Mouse (Mus musculus): Measurements from ENCODE around the gene Ccdc149. TPM values are rescaled to one million over a fixed set of nuclear protein-coding genes. Genes with fewer than 3 reads are reported as not detected.

Gene Ccdc149
- polyA plus RNA-seq, 1 experiment from 2014 or later, result 15.0 TPM

DNA sequence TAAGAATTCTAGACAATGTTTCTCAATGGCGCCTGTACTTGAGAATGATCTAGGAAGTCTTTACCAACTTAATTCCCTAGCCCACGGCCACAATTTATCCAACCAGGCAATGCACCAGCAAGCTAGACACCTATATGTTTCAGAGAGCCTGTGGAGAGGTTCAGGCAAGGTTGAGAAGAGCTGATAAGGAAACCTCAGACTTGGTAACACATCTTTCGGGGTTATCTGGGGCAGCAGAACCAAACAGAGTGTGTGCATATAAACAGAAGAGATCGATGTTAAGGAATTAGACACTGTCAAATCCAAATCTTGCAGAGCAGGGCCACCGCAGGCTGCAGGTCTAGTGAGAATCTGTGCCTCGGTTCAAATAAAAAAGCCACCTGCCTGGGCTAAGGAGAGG, 113.2 kb downstream of the Ccdc149 start:
- no peak overlapping the region for H3K27ac ChIP-seq (ENCODE audit: low read depth, low read length)
- no peak for ATAC-seq
- 88% methylated on average over 6 of the region's 6 CpGs for WGBS
- no peak overlapping the region for H3K9ac ChIP-seq (ENCODE audit: low read depth, low read length)
- no peaks in the 10 kb centered on the region for H3K9me3 ChIP-seq (ENCODE audit: control insufficient read depth, low read length)
- no peak overlapping the region for H3K4me2 ChIP-seq (ENCODE audit: low read length)
- H3K4me1 ChIP-seq (ENCODE audit: control insufficient read depth, insufficient read depth, low read depth, low read length), result peaks cover 4% of the 10 kb centered on the region
- no peak overlapping the region for H3K4me3 ChIP-seq (ENCODE audit: low read length)
- H3K36me3 ChIP-seq (ENCODE audit: control insufficient read depth, insufficient read depth, low read length), result no peaks in the 10 kb centered on the region
- no peaks in the 10 kb centered on the region for H3K27me3 ChIP-seq (replicated peaks; ENCODE audit: control insufficient read depth, insufficient read depth, low read length)

DNA sequence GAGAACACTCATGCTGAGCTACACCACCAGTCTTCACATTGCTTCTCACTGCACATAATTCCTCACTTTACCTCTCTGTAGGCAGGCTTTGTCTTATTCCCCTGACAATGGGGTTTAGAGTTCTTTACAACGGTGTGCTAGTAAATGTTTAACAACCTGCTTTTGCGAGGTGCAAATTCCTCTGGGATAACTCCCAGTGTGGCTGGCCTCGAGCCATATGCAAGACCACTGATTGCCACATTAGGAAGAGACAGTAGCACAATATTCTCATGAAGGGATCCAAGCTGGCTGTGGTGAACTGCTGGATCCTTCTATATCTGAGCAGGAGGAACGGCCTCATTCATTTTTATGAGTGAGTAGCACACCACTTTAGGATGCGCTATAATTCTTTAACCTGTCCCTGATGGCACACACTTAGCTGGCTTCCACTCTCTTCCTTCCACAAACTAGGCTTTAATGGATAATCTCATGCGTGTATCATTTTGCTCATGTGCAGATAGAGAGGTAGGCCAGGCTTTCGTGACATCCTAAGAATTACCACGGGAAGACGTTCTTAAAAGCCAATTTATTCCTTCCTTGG, 114.1 kb downstream of the Ccdc149 start:
- no peak for ATAC-seq
- Histone ChIP-seq H3K4me3 (ENCODE audit: low read length) (no peak overlapping the region), H3K27ac (ENCODE audit: low read depth, low read length) (no peak overlapping the region), H3K4me1 (ENCODE audit: control insufficient read depth, insufficient read depth, low read depth, low read length) (peaks cover 4% of the 10 kb centered on the region; the same call in 1 of the 2 replicates), H3K36me3 (ENCODE audit: control insufficient read depth, insufficient read depth, low read length) (no peaks in the 10 kb centered on the region), H3K27me3 (replicated peaks; ENCODE audit: control insufficient read depth, insufficient read depth, low read length) (no peaks in the 10 kb centered on the region), H3K9me3 (ENCODE audit: control insufficient read depth, low read length) (no peaks in the 10 kb centered on the region), H3K4me2 (ENCODE audit: low read length) (no peak overlapping the region), H3K9ac (ENCODE audit: low read depth, low read length) (no peak overlapping the region)
- 51% methylated on average over 9 of the region's 9 CpGs for WGBS

DNA sequence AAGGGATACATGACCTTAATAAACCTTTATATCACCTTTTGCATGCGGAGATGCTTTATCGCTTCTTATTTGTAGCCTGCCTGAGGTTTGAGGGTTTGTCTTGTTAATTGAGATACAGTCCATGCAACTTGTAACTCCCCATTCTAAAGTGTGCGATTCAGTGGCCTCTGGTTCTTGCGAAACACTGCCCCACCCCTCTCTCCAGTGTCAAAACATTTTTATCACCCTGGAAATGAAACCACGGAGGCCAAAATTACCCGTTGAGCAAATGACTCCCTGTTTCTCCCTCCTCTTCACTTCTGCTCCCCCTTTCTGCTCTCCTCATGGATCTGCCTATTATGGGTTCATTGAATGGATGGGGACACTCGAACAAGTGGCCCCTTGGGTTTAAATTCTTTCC, 115.7 kb downstream of the Ccdc149 start:
- no peaks in the 10 kb centered on the region for H3K27me3 ChIP-seq (replicated peaks; ENCODE audit: control insufficient read depth, insufficient read depth, low read length)
- peaks cover 4% of the 10 kb centered on the region; the same call in 1 of the 2 replicates for H3K4me1 ChIP-seq (ENCODE audit: control insufficient read depth, insufficient read depth, low read depth, low read length)
- ATAC-seq, result no peak
- no peak overlapping the region for H3K4me3 ChIP-seq (ENCODE audit: low read length)
- H3K9me3 ChIP-seq (ENCODE audit: control insufficient read depth, low read length), result no peaks in the 10 kb centered on the region
- H3K27ac ChIP-seq (ENCODE audit: low read depth, low read length), result no peak overlapping the region
- 93% methylated on average over 7 of the region's 7 CpGs for WGBS
- H3K36me3 ChIP-seq (ENCODE audit: control insufficient read depth, insufficient read depth, low read length), result no peaks in the 10 kb centered on the region
- no peak overlapping the region for H3K4me2 ChIP-seq (ENCODE audit: low read length)
- no peak overlapping the region for H3K9ac ChIP-seq (ENCODE audit: low read depth, low read length)

DNA sequence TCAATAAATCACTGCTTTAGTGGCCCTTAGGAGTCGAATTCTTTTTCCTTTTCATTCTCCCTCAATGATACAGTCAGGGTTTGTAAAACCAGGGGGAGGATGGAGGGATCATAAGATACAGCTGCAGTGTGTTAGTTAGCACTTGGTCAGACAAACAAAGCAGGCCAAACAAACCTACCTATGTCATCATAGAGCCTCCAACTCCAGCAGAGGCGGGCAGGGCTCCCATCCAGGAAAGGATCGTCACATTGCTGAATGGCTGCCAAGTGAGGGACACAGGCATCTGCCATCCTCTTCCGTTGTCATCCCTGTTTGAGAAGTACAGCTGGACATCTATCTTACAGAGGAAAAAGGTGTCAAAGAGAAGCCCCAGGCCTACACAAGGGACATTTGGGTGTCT, 116.9 kb downstream of the Ccdc149 start:
- Histone ChIP-seq H3K36me3 (ENCODE audit: control insufficient read depth, insufficient read depth, low read length) (no peaks in the 10 kb centered on the region), H3K4me1 (ENCODE audit: control insufficient read depth, insufficient read depth, low read depth, low read length) (no peaks in the 10 kb centered on the region), H3K4me3 (ENCODE audit: low read length) (no peak overlapping the region), H3K27ac (ENCODE audit: low read depth, low read length) (no peak overlapping the region), H3K9me3 (ENCODE audit: control insufficient read depth, low read length) (no peaks in the 10 kb centered on the region), H3K4me2 (ENCODE audit: low read length) (no peak overlapping the region), H3K27me3 (replicated peaks; ENCODE audit: control insufficient read depth, insufficient read depth, low read length) (no peaks in the 10 kb centered on the region), H3K9ac (ENCODE audit: low read depth, low read length) (no peak overlapping the region)
- WGBS, result 67% methylated on average over 4 of the region's 4 CpGs
- no peak for ATAC-seq

DNA sequence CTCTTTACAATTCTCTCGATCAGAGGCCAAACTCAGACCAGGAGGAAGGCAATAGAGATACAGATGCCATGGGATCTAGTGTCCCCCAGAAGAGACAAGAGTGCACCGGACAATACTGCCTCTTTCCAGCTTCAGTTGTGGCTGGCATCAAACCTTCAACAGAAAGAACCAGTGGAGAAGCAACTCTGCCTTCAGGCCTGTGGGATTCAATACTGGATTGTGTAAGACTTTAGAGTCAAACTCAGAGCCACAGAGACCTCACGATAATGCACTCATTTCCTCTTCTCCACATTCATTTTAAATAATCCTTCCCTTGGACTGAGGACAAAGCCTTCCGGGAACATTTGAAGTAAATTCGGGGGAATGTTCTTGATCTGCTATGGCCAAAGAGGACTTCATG, 118.6 kb downstream of the Ccdc149 start:
- Histone ChIP-seq H3K4me3 (ENCODE audit: low read length) (no peak overlapping the region), H3K9me3 (ENCODE audit: control insufficient read depth, low read length) (no peaks in the 10 kb centered on the region), H3K36me3 (ENCODE audit: control insufficient read depth, insufficient read depth, low read length) (no peaks in the 10 kb centered on the region), H3K4me2 (ENCODE audit: low read length) (no peak overlapping the region), H3K4me1 (ENCODE audit: control insufficient read depth, insufficient read depth, low read depth, low read length) (no peaks in the 10 kb centered on the region), H3K27ac (ENCODE audit: low read depth, low read length) (no peak overlapping the region), H3K9ac (ENCODE audit: low read depth, low read length) (no peak overlapping the region), H3K27me3 (replicated peaks; ENCODE audit: control insufficient read depth, insufficient read depth, low read length) (no peaks in the 10 kb centered on the region)
- whole genome bisulfite sequencing, result 83% methylated on average over 5 of the region's 5 CpGs
- no peak for ATAC-seq

DNA sequence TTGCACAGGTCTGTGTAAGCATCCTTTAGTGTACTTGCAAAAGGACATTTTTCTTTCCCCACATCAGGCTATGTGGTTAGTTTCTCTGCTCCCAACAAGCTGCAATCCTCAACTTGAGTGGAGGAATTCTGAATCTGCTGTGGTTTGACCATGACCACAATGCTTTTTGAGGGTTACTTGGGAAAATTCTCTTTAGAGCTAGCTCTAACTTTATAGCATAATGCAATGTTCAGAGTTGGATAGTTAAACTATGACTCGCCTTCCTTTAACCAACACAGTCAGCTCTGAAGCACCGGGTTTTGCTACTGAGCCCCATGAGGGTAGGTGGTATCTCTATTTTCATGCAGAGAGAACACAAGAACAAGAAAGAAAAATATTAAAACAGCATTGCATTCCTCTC, 119.8 kb downstream of the Ccdc149 start:
- no peaks in the 10 kb centered on the region for H3K4me1 ChIP-seq (ENCODE audit: control insufficient read depth, insufficient read depth, low read depth, low read length)
- H3K9me3 ChIP-seq (ENCODE audit: control insufficient read depth, low read length), result no peaks in the 10 kb centered on the region
- no peak for ATAC-seq
- no peaks in the 10 kb centered on the region for H3K36me3 ChIP-seq (ENCODE audit: control insufficient read depth, insufficient read depth, low read length)
- H3K4me2 ChIP-seq (ENCODE audit: low read length), result no peak overlapping the region
- no peak overlapping the region for H3K9ac ChIP-seq (ENCODE audit: low read depth, low read length)
- H3K27me3 ChIP-seq (replicated peaks; ENCODE audit: control insufficient read depth, insufficient read depth, low read length), result no peaks in the 10 kb centered on the region
- no peak overlapping the region for H3K27ac ChIP-seq (ENCODE audit: low read depth, low read length)
- 96% methylated on average over 2 of the region's 2 CpGs for WGBS
- no peak overlapping the region for H3K4me3 ChIP-seq (ENCODE audit: low read length)

DNA sequence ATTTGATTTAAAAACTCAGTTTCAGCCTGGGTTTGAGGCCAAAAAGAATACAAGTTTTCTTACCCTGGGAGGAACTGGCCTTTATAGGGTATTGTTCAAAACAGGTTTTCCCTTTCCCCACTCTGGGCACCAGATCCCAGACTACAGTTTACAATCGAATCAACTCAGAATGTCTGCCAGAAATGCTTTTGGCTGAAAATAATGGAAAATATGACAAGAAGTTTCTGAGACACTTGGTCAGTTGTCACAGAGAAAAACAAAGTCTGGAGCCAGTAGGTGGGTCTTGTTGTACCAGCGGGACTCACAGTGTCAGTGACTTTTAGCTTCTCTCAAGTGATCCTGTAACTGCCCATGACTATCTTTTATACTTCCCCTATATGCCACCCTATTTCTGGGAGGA, 120.9 kb downstream of the Ccdc149 start:
- WGBS, result 85% methylated on average over 2 of the region's 2 CpGs
- Histone ChIP-seq H3K27ac (ENCODE audit: low read depth, low read length) (no peak overlapping the region), H3K36me3 (ENCODE audit: control insufficient read depth, insufficient read depth, low read length) (no peaks in the 10 kb centered on the region), H3K9ac (ENCODE audit: low read depth, low read length) (no peak overlapping the region), H3K27me3 (replicated peaks; ENCODE audit: control insufficient read depth, insufficient read depth, low read length) (no peaks in the 10 kb centered on the region), H3K9me3 (ENCODE audit: control insufficient read depth, low read length) (no peaks in the 10 kb centered on the region), H3K4me2 (ENCODE audit: low read length) (no peak overlapping the region), H3K4me1 (ENCODE audit: control insufficient read depth, insufficient read depth, low read depth, low read length) (no peaks in the 10 kb centered on the region), H3K4me3 (ENCODE audit: low read length) (no peak overlapping the region)
- ATAC-seq, result no peak

DNA sequence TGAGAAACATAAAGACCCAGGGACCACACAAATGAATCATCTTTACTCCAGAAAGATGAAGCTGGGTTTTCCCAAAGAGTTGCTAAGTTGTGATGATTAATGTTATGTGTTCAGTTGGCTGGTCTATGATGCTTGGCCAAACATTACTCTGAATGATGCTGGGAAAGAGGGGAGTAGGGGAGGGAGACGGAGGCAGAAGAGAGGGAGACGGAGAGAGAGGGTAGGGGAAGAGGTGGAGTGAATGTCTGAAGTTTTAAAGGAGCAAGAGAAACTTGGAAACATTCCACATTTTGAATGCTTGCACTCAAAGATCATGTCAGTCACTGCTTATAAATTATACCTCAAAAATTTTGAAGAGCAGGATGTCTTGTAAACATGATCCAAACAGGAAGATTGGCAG, 124.4 kb downstream of the Ccdc149 start:
- no peaks in the 10 kb centered on the region for H3K36me3 ChIP-seq (ENCODE audit: control insufficient read depth, insufficient read depth, low read length)
- H3K9me3 ChIP-seq (ENCODE audit: control insufficient read depth, low read length), result no peaks in the 10 kb centered on the region
- H3K27ac ChIP-seq (ENCODE audit: low read depth, low read length), result no peak overlapping the region
- no peaks in the 10 kb centered on the region for H3K4me1 ChIP-seq (ENCODE audit: control insufficient read depth, insufficient read depth, low read depth, low read length)
- H3K27me3 ChIP-seq (replicated peaks; ENCODE audit: control insufficient read depth, insufficient read depth, low read length), result no peaks in the 10 kb centered on the region
- H3K4me2 ChIP-seq (ENCODE audit: low read length), result no peak overlapping the region
- WGBS, result 85% methylated on average over 2 of the region's 2 CpGs
- no peak overlapping the region for H3K4me3 ChIP-seq (ENCODE audit: low read length)
- H3K9ac ChIP-seq (ENCODE audit: low read depth, low read length), result no peak overlapping the region
- no peak for ATAC-seq

DNA sequence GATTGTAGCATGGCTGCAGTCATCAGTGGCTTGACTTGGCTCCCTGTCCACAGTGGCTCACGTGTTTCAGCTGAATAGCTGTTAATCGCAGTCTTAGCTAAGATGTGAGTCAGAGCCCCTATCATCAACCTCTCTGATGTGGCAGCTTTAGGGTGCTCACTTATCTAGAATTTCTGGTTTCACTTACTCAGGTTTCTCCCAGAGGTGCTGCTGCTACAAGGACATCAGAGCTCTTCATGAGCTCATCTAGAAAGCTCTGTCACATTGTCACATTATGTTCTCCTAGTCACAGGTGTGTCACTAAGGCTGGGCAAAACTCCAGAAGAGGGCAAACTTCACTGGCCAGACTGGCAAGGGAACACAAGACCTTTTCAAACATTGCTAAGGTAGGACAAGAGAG, 132.2 kb downstream of the Ccdc149 start:
- no peaks in the 10 kb centered on the region for H3K4me1 ChIP-seq (ENCODE audit: control insufficient read depth, insufficient read depth, low read depth, low read length)
- no peak overlapping the region for H3K4me2 ChIP-seq (ENCODE audit: low read length)
- no peaks in the 10 kb centered on the region for H3K9me3 ChIP-seq (ENCODE audit: control insufficient read depth, low read length)
- no peak for ATAC-seq
- H3K9ac ChIP-seq (ENCODE audit: low read depth, low read length), result no peak overlapping the region
- 82% methylated on average over 2 of the region's 2 CpGs for WGBS
- no peaks in the 10 kb centered on the region for H3K36me3 ChIP-seq (ENCODE audit: control insufficient read depth, insufficient read depth, low read length)
- H3K27ac ChIP-seq (ENCODE audit: low read depth, low read length), result no peak overlapping the region
- H3K27me3 ChIP-seq (replicated peaks; ENCODE audit: control insufficient read depth, insufficient read depth, low read length), result no peaks in the 10 kb centered on the region
- H3K4me3 ChIP-seq (ENCODE audit: low read length), result no peak overlapping the region

DNA sequence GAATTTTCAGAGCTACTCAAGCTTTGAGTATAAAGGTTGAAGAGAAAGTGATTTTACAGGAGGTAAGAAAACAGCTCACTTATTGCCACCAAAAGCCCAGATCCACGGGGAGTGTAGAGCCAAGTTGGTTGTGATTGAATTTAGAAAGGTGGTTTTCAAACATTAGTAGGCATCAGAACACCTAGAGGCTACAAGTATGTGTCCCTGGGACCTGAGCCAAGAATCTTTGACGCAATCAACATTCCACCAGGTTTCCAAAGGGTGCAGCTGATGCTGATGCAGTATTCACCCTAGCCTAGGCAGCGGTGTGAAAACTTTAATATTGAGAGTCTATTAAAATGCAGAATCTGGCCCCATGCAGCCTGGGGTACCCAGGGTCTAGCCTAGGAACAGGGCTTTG, 135.7 kb downstream of the Ccdc149 start:
- 77% methylated on average over 3 of the region's 3 CpGs for WGBS
- no peaks in the 10 kb centered on the region for H3K9me3 ChIP-seq (ENCODE audit: control insufficient read depth, low read length)
- no peaks in the 10 kb centered on the region for H3K36me3 ChIP-seq (ENCODE audit: control insufficient read depth, insufficient read depth, low read length)
- no peak overlapping the region for H3K9ac ChIP-seq (ENCODE audit: low read depth, low read length)
- H3K4me3 ChIP-seq (ENCODE audit: low read length), result no peak overlapping the region
- H3K4me2 ChIP-seq (ENCODE audit: low read length), result no peak overlapping the region
- no peak overlapping the region for H3K27ac ChIP-seq (ENCODE audit: low read depth, low read length)
- H3K4me1 ChIP-seq (ENCODE audit: control insufficient read depth, insufficient read depth, low read depth, low read length), result no peaks in the 10 kb centered on the region
- H3K27me3 ChIP-seq (replicated peaks; ENCODE audit: control insufficient read depth, insufficient read depth, low read length), result no peaks in the 10 kb centered on the region
- ATAC-seq, result no peak

Data from hindbrain, embryonic 16.5 days (tissue).